In the genomic region with DNA sequence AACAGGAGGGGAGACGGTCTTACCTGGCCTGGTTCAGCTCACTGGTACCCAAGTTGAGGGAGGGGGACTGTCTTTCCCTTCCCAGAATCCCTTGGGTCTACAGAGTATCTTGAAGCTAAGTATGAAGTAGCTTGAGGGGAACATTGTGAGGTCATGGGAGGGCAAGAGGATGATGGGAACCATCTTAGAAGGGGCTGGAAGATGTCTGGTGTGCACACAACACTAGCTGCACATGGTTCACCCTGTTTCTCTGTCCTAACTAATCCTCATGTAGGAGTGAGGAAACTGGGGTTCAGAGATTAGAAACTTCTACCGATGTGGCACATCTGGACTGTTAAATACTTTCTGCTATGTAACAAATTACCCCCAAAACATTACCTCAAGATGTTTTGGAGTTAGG, we compare ENCODE assay signal across 8 mouse cellular contexts. TPM values are rescaled to one million over a fixed set of nuclear protein-coding genes. Genes with fewer than 3 reads are reported as not detected.
DNase-seq lines count a peak whose midpoint lies in the region; ATAC-seq and TF ChIP-seq lines count a peak whose summit lies in the region.

A gene (minus strand): TSS at position 101 of the 400 bp plus-strand sequence.

- no peak within 1 kb of the TSS for H3K4me3 ChIP-seq in lung, adult 2 months (replicated peaks; ENCODE audit: extremely low read depth, low read depth, low read length)
- peak within 1 kb of the TSS; percentile 34 for H3K4me3 ChIP-seq in embryonic facial prominence, embryonic 12.5 days
- H3K4me3 ChIP-seq in heart, embryonic 14.5 days (ENCODE audit: control insufficient read depth in 1 of 2, insufficient read depth in 1 of 2, low read depth in 1 of 2, low read length in 2 of 2), result peak within 1 kb of the TSS; percentile 42 to 47
- peak within 1 kb of the TSS; percentile 31 for H3K4me3 ChIP-seq in neural tube, embryonic 13.5 days

- no peaks in the 10 kb centered on the region for H3K9me3 ChIP-seq in embryonic facial prominence, embryonic 12.5 days
- no peaks in the 10 kb centered on the region for H3K9me3 ChIP-seq in heart, embryonic 14.5 days (ENCODE audit: control insufficient read depth, low read length)
- H3K9me3 ChIP-seq in neural tube, embryonic 13.5 days, result no peaks in the 10 kb centered on the region

- ATAC-seq in embryonic facial prominence, embryonic 12.5 days (ENCODE audit: insufficient number of reproducible peaks, insufficient read depth, low FRiP score, low TSS enrichment), result no peak
- no peak for ATAC-seq in heart, embryonic 14.5 days (ENCODE audit: insufficient number of reproducible peaks, insufficient read depth, low FRiP score, low read depth)
- no peak for ATAC-seq in neural tube, embryonic 13.5 days (ENCODE audit: low read depth)

- H3K9ac ChIP-seq in embryonic facial prominence, embryonic 12.5 days, result peak within 1 kb of the TSS; percentile 42
- peak within 1 kb of the TSS; percentile 63 for H3K9ac ChIP-seq in heart, embryonic 14.5 days (ENCODE audit: low read length)
- peak within 1 kb of the TSS; percentile 61 for H3K9ac ChIP-seq in neural tube, embryonic 13.5 days

- no peak for DNase-seq in lung, adult 2 months
- DNase-seq in lung, postnatal 4 days, result no peak
- DNase-seq in left cerebral cortex, postnatal 36 days (ENCODE audit: low spot score in 2 of 2), result no peak
- DNase-seq in adipocyte (ENCODE audit: low spot score), result no peak
- DNase-seq in kidney, adult 11 months, result no peak

- peaks cover 3% of the 10 kb centered on the region for H3K36me3 ChIP-seq in embryonic facial prominence, embryonic 12.5 days
- peaks cover 3% of the 10 kb centered on the region; the same call in 1 of the 2 replicates for H3K36me3 ChIP-seq in heart, embryonic 14.5 days (ENCODE audit: control insufficient read depth, insufficient read depth, low read length)
- H3K36me3 ChIP-seq in neural tube, embryonic 13.5 days, result peaks cover 4% of the 10 kb centered on the region; the same call in 1 of the 2 replicates

- 0 out of 2 replicates have a peak, but pooled peaks cover 3% of the 10 kb centered on the region for H3K4me1 ChIP-seq in lung, adult 2 months (ENCODE audit: control insufficient read depth, insufficient read depth, low read length)
- H3K4me1 ChIP-seq in embryonic facial prominence, embryonic 12.5 days, result peaks cover 11% of the 10 kb centered on the region; the same call in 1 of the 2 replicates
- peaks cover 7 to 10% of the 10 kb centered on the region in 2 experiments; a peak in 3 of 4 replicates for H3K4me1 ChIP-seq in heart, embryonic 14.5 days (ENCODE audit: control insufficient read depth in 2 of 2, insufficient read depth in 2 of 2, low read length in 2 of 2)
- H3K4me1 ChIP-seq in neural tube, embryonic 13.5 days (replicated peaks), result peaks cover 9% of the 10 kb centered on the region

- intact Hi-C loops in left cerebral cortex, postnatal 36 days (cut with DNase I), result no loop called here

- no peak for TF ChIP-seq CTCF in lung, adult 2 months (IDR thresholded peaks at IDR 0.05; ENCODE audit: insufficient read depth, low read length)

- H3K27me3 ChIP-seq in embryonic facial prominence, embryonic 12.5 days, result no peaks in the 10 kb centered on the region
- H3K27me3 ChIP-seq in heart, embryonic 14.5 days (ENCODE audit: control insufficient read depth, insufficient read depth, low read length), result no peaks in the 10 kb centered on the region
- H3K27me3 ChIP-seq in neural tube, embryonic 13.5 days, result no peaks in the 10 kb centered on the region

- no peak for TF ChIP-seq POLR2A in lung, adult 2 months (IDR thresholded peaks at IDR 0.05; ENCODE audit: borderline replicate concordance, extremely low read depth, low read depth, low read length)

- WGBS in lung, adult 2 months, result 91% methylated on average over 2 of the region's 2 CpGs
- WGBS in embryonic facial prominence, embryonic 12.5 days, result 86% methylated on average over 2 of the region's 2 CpGs
- 86% methylated on average over 2 of the region's 2 CpGs for WGBS in heart, embryonic 14.5 days
- WGBS in neural tube, embryonic 13.5 days, result 87% methylated on average over 2 of the region's 2 CpGs

- peak within 1 kb of the TSS; percentile 77 for H3K4me2 ChIP-seq in embryonic facial prominence, embryonic 12.5 days (replicated peaks)
- H3K4me2 ChIP-seq in heart, embryonic 14.5 days (ENCODE audit: low read length), result peak within 1 kb of the TSS; percentile 86
- H3K4me2 ChIP-seq in neural tube, embryonic 13.5 days, result peak within 1 kb of the TSS; percentile 59

- no peak within 1 kb of the TSS for H3K27ac ChIP-seq in embryonic facial prominence, embryonic 12.5 days
- no peak within 1 kb of the TSS for H3K27ac ChIP-seq in heart, embryonic 14.5 days (replicated peaks in 1 of 2; ENCODE audit: control insufficient read depth in 1 of 2, insufficient read depth in 1 of 2, low read depth in 2 of 2, low read length in 2 of 2)
- no peak within 1 kb of the TSS for H3K27ac ChIP-seq in neural tube, embryonic 13.5 days (replicated peaks)

RNA-seq across cellular contexts. Expression of the gene that starts here (rescaled TPM):
- polyA plus RNA-seq in lung, adult 2 months (2012; rRNA removed), result 16.4 and 19.8 TPM in 2 replicates
- 37.6 and 38.6 TPM in 2 replicates for polyA plus RNA-seq in embryonic facial prominence, embryonic 12.5 days (2016; fragmentation: Nextera tagmentation; extraction: Ambion mirVana)
- polyA plus RNA-seq in heart, embryonic 14.5 days (2014; fragmentation: Nextera tagmentation; extraction: Ambion mirVana), result 44.5 and 45.6 TPM in 2 replicates
- 100 to 1,000 TPM; 107 to 110 TPM for total RNA-seq in left cerebral cortex, postnatal 36 days (2021)
- 54.0 and 63.8 TPM in 2 replicates for polyA plus RNA-seq in neural tube, embryonic 13.5 days (2015; fragmentation: Nextera tagmentation; extraction: Ambion mirVana)
